Mouse (Mus musculus) small intestine, adult 2 months (tissue): ENCODE results near the gene Tppp2.

Experiments
- CTCF ChIP-seq: fragments of 200-500 bp; IDR thresholded peaks from 2 replicates; pipeline ENCODE4 v1.5.1; 2012; ENCODE audit warnings: low read depth, mild to moderate bottlenecking, control low read depth, inconsistent platforms, low read length, moderate library complexity, mixed read lengths; ENCODE audit not compliant: insufficient replicate concordance, insufficient read length; ENCODE audit errors: extremely low read depth
- POLR2A ChIP-seq: fragments of 200-500 bp; IDR thresholded peaks from 2 replicates; pipeline ENCODE4 v1.6.1; 2012; ENCODE audit warnings: low read depth, mild to moderate bottlenecking, control low read depth, inconsistent platforms, low read length, moderate library complexity

- TF ChIP-seq CTCF (no peak), POLR2A (no peak)
These were observed 3.7 kb downstream of the Tppp2 start for GRCm38 (mm10) chr14:51921759-51922570.
